Mouse (Mus musculus) embryonic facial prominence, embryonic 14.5 days (tissue): ENCODE results near the gene Gm20422. TPM values are rescaled to one million over a fixed set of nuclear protein-coding genes. Genes with fewer than 3 reads are reported as not detected.

Experiments used
- ATAC-seq: fragments of 200-750 bp; cut with Nextera tagmentation; 2 replicates; pipeline ENCODE4 v1.8.0; 2017; ENCODE audit warnings: low read depth, moderate number of reproducible peaks, moderate TSS enrichment
- DNase-seq: peaks from one replicate; pipeline ENCODE4 v3.0.0-alpha.2; 2015; ENCODE audit warnings: low spot score
- H3K27ac ChIP-seq: fragments of 300-500 bp; sonication (generic); replicated peaks from 2 replicates; pipeline ENCODE4 v1.5.1; 2014; ENCODE audit warnings: low read depth, mild to moderate bottlenecking, low read length, moderate library complexity
- H3K27me3 ChIP-seq: fragments of 300-500 bp; sonication (generic); replicated peaks from 2 replicates; pipeline ENCODE4 v1.6.1; 2014; ENCODE audit warnings: low read length; ENCODE audit not compliant: control insufficient read depth, insufficient read depth
- H3K36me3 ChIP-seq: fragments of 300-500 bp; sonication (generic); 2 replicates; pipeline ENCODE4 v1.6.1; 2014; ENCODE audit warnings: low read length, mixed read lengths; ENCODE audit not compliant: control insufficient read depth, insufficient read depth
- H3K4me1 ChIP-seq: fragments of 300-500 bp; sonication (generic); 2 replicates; pipeline ENCODE4 v1.6.1; 2014; ENCODE audit warnings: antibody characterized with exemption, low read length; ENCODE audit not compliant: control insufficient read depth, insufficient read depth
- H3K4me2 ChIP-seq: fragments of 300-500 bp; sonication (generic); 2 replicates; pipeline ENCODE4 v1.6.1; 2014; ENCODE audit warnings: low read depth, mild to moderate bottlenecking, low read length, moderate library complexity, mixed read lengths
- H3K4me3 ChIP-seq: fragments of 300-500 bp; sonication (generic); 2 replicates; pipeline ENCODE4 v1.5.1; 2014; ENCODE audit warnings: low read depth, mild to moderate bottlenecking, low read length
- H3K9ac ChIP-seq: fragments of 300-500 bp; sonication (generic); 2 replicates; pipeline ENCODE4 v1.6.1; 2014; ENCODE audit warnings: low read depth, mild to moderate bottlenecking, low read length, moderate library complexity, mixed read lengths
- H3K9me3 ChIP-seq: fragments of 300-500 bp; sonication (generic); 2 replicates; pipeline ENCODE4 v1.6.1; 2016; ENCODE audit warnings: low read length; ENCODE audit not compliant: control insufficient read depth
- WGBS: fragments of 180-500 bp; shearing (Covaris S2); extraction: QIAGEN DNeasy Blood & Tissue Kit; methylation state at CpG from one replicate; pipeline ENCODE4 v1.1.7; 2014; 5-methylcytosine and 5-hydroxymethylcytosine counted together
- polyA plus RNA-seq: library from polyadenylated mRNA; unstranded; fragments of >200 nt; fragmentation: Nextera tagmentation; extraction: Ambion mirVana; gene quantifications from 2 replicates; pipeline ENCODE4 v1.2.1, GENCODE M21; 2014

Gm20422 gene
- polyA plus RNA-seq, 1 experiment from 2014 or later, result 0.22 TPM

DNA sequence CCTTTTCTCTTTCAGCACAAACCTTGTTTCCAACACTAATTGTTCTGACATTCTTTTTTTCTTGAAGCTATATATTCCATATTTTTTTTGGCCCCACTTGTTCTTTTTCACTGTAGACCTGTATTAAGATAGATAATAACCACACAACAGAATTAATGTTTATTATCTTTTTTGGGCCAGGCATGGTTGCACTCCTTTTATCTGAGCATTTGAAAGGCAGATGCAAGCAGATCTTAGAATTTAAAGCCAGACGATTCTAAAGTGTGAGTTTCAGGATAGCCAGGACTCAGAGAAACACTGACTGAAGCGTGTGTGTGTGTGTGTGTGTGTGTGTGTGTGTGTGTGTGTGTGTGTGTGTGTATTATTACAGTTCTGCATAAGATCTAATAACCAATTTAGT, 22.2 kb downstream of the Gm20422 start:
- no peak for ATAC-seq
- Histone ChIP-seq H3K9ac (no peak overlapping the region), H3K27me3 (no peaks in the 10 kb centered on the region), H3K9me3 (no peaks in the 10 kb centered on the region), H3K4me3 (no peak overlapping the region), H3K4me2 (no peak overlapping the region), H3K36me3 (peaks cover 19% of the 10 kb centered on the region), H3K27ac (no peak overlapping the region), H3K4me1 (peaks cover 11% of the 10 kb centered on the region; the same call in 1 of the 2 replicates)
- WGBS, result 89% methylated on average over 2 of the region's 2 CpGs
- no peak for DNase-seq

DNA sequence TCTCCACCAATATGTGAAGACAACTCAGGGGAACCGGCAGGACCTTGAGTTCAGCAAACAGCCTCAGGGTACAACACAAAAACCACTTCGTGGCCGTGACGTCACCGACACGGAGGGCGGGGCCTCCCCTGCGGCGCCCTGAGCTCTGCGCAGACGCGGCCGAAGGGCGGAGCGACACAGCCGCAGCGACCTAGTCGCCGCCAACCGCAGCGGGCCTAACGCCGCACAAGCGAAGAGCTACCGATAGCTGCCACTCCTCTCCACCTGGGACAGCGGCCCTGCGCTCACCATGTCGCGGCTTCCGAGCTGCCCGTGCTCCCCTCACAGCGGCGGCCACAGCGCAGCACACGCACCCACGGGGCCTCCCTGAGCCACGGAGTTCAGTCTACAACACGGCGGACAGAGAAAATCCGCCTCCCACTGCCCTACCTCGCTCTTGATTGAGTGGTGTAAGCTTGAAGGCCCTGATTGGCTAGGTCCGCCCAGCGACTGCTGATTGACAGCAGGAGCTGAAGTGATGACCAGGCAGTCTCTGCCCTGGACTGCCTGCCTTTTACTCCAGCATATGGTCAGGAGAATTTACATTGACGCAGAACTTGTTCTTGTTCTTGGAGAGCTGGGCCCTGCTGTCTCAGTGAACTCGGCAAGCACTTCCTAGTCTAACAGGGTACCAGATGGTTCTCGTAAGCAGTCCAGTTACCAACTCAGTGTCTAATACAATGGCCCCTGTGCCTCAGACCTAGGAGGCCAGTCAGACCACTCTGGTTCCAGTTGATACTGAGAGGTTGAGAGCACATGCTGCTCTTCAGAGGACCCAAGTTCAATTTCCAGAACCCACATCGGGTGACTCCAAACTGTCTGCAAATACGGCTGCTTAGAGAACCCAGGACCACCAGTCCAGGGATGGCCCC, 24.9 kb downstream of the Gm20422 start, which contains the start of gene Zfp963:
Zfp963 (minus strand) TSS at position 427 of the 911 bp plus-strand sequence.
- H3K9ac ChIP-seq, result peak within 1 kb of the TSS; percentile 88
- no peaks in the 10 kb centered on the region for H3K9me3 ChIP-seq
- DNase-seq, result peak; percentile 97
- H3K36me3 ChIP-seq, result peaks cover 4% of the 10 kb centered on the region; the same call in 1 of the 2 replicates
- H3K4me1 ChIP-seq, result peaks cover 11% of the 10 kb centered on the region; the same call in 1 of the 2 replicates
- 4% methylated on average over 45 of the region's 48 CpGs for WGBS
- H3K4me3 ChIP-seq, result peak within 1 kb of the TSS; percentile 54
- peak within 1 kb of the TSS; percentile 97 for H3K27ac ChIP-seq
- peak within 1 kb of the TSS; percentile 51 for H3K4me2 ChIP-seq
- ATAC-seq, result peak; percentile 99
- H3K27me3 ChIP-seq, result no peaks in the 10 kb centered on the region

GRCm38 (mm10) chr8:69741231-69741630, 33.5 kb downstream of the Gm20422 start:
- 80% methylated on average over 2 of the region's 2 CpGs for WGBS
- no peak overlapping the region for H3K4me2 ChIP-seq
- no peaks in the 10 kb centered on the region for H3K27me3 ChIP-seq
- no peak overlapping the region for H3K4me3 ChIP-seq
- peaks cover 19% of the 10 kb centered on the region for H3K36me3 ChIP-seq
- no peaks in the 10 kb centered on the region for H3K9me3 ChIP-seq
- H3K9ac ChIP-seq, result no peak overlapping the region
- no peaks in the 10 kb centered on the region for H3K4me1 ChIP-seq
- ATAC-seq (no peak), DNase-seq (peak; percentile 11)
- H3K27ac ChIP-seq, result no peak overlapping the region

DNA sequence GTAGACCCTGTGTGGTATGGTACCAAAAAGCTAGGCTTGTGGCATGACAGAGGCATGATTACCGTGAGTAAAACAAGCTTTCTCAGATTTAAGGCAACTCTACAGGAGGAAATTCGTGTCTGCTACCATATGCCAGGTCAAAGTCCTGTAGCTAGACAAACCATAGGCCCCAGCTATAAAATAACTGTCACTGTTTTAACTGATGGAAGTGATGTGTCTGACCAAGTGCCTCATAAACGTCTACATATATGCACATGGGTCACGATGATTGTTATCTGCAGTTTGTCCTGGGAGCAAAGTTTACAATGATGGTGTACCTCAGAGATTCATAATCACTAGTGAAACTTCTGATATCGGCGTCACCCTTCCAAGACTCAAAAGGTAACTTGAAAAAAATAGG, 33.9 kb downstream of the Gm20422 start:
- H3K27me3 ChIP-seq, result no peaks in the 10 kb centered on the region
- 88% methylated on average over 6 of the region's 6 CpGs for WGBS
- no peaks in the 10 kb centered on the region for H3K9me3 ChIP-seq
- H3K4me2 ChIP-seq, result no peak overlapping the region
- H3K27ac ChIP-seq, result no peak overlapping the region
- no peak overlapping the region for H3K4me3 ChIP-seq
- no peak overlapping the region for H3K9ac ChIP-seq
- DNase-seq (no peak), ATAC-seq (no peak)
- H3K36me3 ChIP-seq, result peaks cover 19% of the 10 kb centered on the region
- H3K4me1 ChIP-seq, result no peaks in the 10 kb centered on the region

- no peak overlapping the region for H3K4me3 ChIP-seq
- no peaks in the 10 kb centered on the region for H3K27me3 ChIP-seq
- H3K36me3 ChIP-seq, result no peaks in the 10 kb centered on the region
- no peaks in the 10 kb centered on the region for H3K4me1 ChIP-seq
- WGBS, result 84% methylated on average over 1 of the region's 1 CpGs
- no peak for ATAC-seq
- H3K9me3 ChIP-seq, result peaks cover 5% of the 10 kb centered on the region; the same call in 1 of the 2 replicates
- no peak for DNase-seq
- no peak overlapping the region for H3K27ac ChIP-seq
- no peak overlapping the region for H3K9ac ChIP-seq
- no peak overlapping the region for H3K4me2 ChIP-seq
Observed at GRCm38 (mm10) chr8:69735495-69735894, 39.2 kb downstream of the Gm20422 start.

DNA sequence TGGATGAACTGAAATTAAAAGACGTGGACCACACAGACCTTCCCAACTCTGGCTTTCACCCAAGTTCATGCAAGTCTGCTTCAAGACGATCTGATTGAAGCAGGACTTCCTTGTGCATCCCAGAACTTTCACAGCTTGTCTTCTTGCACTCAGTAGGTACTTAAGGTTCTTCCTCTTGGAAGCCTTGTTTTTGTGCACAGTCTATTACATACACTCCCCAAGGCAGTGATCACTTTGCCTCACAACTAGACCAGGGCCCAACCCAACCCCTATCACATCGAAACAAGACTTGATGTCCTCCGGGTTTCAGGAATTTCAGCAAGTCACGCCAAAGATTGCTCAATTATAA, 57.5 kb downstream of the Gm20422 start:
- Histone ChIP-seq H3K27me3 (no peaks in the 10 kb centered on the region), H3K36me3 (peaks cover 10% of the 10 kb centered on the region; the same call in 1 of the 2 replicates), H3K4me1 (peaks cover 6% of the 10 kb centered on the region), H3K9me3 (no peaks in the 10 kb centered on the region), H3K4me2 (peak overlapping the region; percentile 56), H3K9ac (no peak overlapping the region), H3K4me3 (peak overlapping the region; percentile 80), H3K27ac (peak overlapping the region; percentile 65)
- DNase-seq (no peak), ATAC-seq (peak; percentile 1)
- WGBS, result 49% methylated on average over 5 of the region's 5 CpGs

DNA sequence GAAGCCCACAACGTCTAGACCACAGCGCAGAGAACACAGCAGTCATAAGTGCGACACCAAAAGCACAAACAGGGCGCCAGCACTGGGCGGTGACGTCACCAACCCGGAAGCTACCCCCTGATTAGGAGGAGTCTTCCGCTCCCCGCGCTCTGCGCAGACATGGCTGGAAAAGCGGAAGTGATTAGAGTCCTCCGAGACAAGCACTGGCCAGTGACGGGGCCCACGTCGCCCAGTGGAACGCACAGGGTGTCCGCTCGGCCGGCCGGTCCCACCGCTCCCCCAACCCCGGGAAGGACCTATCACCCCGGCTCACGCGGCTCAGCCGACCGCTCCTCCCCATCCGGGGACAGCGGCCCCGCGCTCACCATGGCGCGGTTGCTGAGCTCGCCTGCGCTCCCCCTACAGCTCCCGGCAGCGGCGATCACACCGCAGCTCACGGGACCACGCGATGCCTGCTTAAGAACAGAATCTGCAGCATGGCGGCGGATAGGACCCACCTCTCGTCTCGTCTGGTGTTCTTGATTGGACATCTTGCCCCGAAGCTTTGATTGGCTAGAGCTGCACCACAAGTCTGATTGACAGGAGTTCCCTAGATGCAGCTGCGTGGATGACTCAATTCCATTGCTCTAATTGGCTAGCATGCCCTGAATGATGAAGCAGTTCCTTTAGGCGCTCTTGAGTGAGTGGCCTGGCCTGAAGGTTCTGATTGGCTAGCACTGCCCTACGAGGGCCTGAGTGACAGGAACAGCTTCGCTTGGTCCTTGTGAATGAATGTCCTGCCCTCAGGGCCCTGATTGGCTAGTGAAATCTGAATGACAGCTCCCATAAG, 58.1 kb downstream of the Gm20422 start:
- DNase-seq, result peak; percentile 100
- peak overlapping the region; percentile 98 for H3K9ac ChIP-seq
- no peaks in the 10 kb centered on the region for H3K27me3 ChIP-seq
- H3K4me3 ChIP-seq, result peak overlapping the region; percentile 80
- peak; percentile 98 for ATAC-seq
- H3K9me3 ChIP-seq, result no peaks in the 10 kb centered on the region
- H3K27ac ChIP-seq, result peak overlapping the region; percentile 100
- peaks cover 6% of the 10 kb centered on the region for H3K4me1 ChIP-seq
- WGBS, result under 1% methylated on average over 39 of the region's 52 CpGs
- H3K4me2 ChIP-seq, result peak overlapping the region; percentile 56
- peaks cover 15% of the 10 kb centered on the region; the same call in 1 of the 2 replicates for H3K36me3 ChIP-seq

GRCm38 (mm10) chr8:69715366-69715765, 59.3 kb downstream of the Gm20422 start:
- DNase-seq (no peak), ATAC-seq (no peak)
- H3K9ac ChIP-seq, result peak overlapping the region; percentile 52
- H3K4me1 ChIP-seq, result peaks cover 6% of the 10 kb centered on the region
- WGBS, result 82% methylated on average over 6 of the region's 6 CpGs
- no peaks in the 10 kb centered on the region for H3K9me3 ChIP-seq
- peak overlapping the region; percentile 80 for H3K4me3 ChIP-seq
- no peak overlapping the region; the same call in 1 of the 2 replicates for H3K27ac ChIP-seq
- H3K27me3 ChIP-seq, result no peaks in the 10 kb centered on the region
- peaks cover 18% of the 10 kb centered on the region for H3K36me3 ChIP-seq
- H3K4me2 ChIP-seq, result peak overlapping the region; percentile 56
